Mouse (Mus musculus): Measurements from ENCODE around the gene Aldh1a3. TPM values are rescaled to one million over a fixed set of nuclear protein-coding genes. Genes with fewer than 3 reads are reported as not detected.

Aldh1a3 gene
- polyA plus RNA-seq, 1 experiment: 2.3 TPM

GRCm38 (mm10) chr7:66418981-66419380, 8.3 kb downstream of the Aldh1a3 start:
- DNase-seq (ENCODE audit: extremely low spot score in 1 of 2, low spot score in 1 of 2): no peak

- no peak for DNase-seq (ENCODE audit: extremely low spot score in 1 of 2, low spot score in 1 of 2)
Measured at GRCm38 (mm10) chr7:66416829-66417228, 10.5 kb downstream of the Aldh1a3 start.

GRCm38 (mm10) chr7:66413093-66413492, 14.2 kb downstream of the Aldh1a3 start:
- DNase-seq (ENCODE audit: extremely low spot score in 1 of 2, low spot score in 1 of 2): no peak

- peak in 1 of 2 experiments; percentile 43 for DNase-seq (ENCODE audit: extremely low spot score in 1 of 2, low spot score in 1 of 2)
Measured at GRCm38 (mm10) chr7:66409433-66409832, 17.9 kb downstream of the Aldh1a3 start.

GRCm38 (mm10) chr7:66406971-66407370, 20.3 kb downstream of the Aldh1a3 start:
- DNase-seq (ENCODE audit: extremely low spot score in 1 of 2, low spot score in 1 of 2): no peak

GRCm38 (mm10) chr7:66405951-66406721, 21.2 kb downstream of the Aldh1a3 start:
- DNase-seq (ENCODE audit: extremely low spot score in 1 of 2, low spot score in 1 of 2): no peak

- DNase-seq (ENCODE audit: extremely low spot score in 1 of 2, low spot score in 1 of 2): no peak
Measured at GRCm38 (mm10) chr7:66405541-66405940, 21.8 kb downstream of the Aldh1a3 start.

GRCm38 (mm10) chr7:66404802-66405201, 22.5 kb downstream of the Aldh1a3 start:
- DNase-seq (ENCODE audit: extremely low spot score in 1 of 2, low spot score in 1 of 2): no peak

GRCm38 (mm10) chr7:66404141-66404540, 23.2 kb downstream of the Aldh1a3 start:
- no peak for DNase-seq (ENCODE audit: extremely low spot score in 1 of 2, low spot score in 1 of 2)

GRCm38 (mm10) chr7:66402876-66403275, 24.4 kb downstream of the Aldh1a3 start:
- DNase-seq (ENCODE audit: extremely low spot score in 1 of 2, low spot score in 1 of 2): no peak

- DNase-seq (ENCODE audit: extremely low spot score in 1 of 2, low spot score in 1 of 2): no peak
Measured at GRCm38 (mm10) chr7:66401605-66402004, 25.7 kb downstream of the Aldh1a3 start.

- no peak for DNase-seq (ENCODE audit: extremely low spot score in 1 of 2, low spot score in 1 of 2)
Measured at GRCm38 (mm10) chr7:66397288-66397687, 30.0 kb downstream of the Aldh1a3 start.

- peak; percentile 19 to 82 for DNase-seq (ENCODE audit: extremely low spot score in 1 of 2, low spot score in 1 of 2)
Measured at GRCm38 (mm10) chr7:66388621-66389532, 38.4 kb downstream of the Aldh1a3 start.

- DNase-seq (ENCODE audit: extremely low spot score in 1 of 2, low spot score in 1 of 2): peak in 1 of 2 experiments; percentile 6
Measured at GRCm38 (mm10) chr7:66387813-66388521, 39.4 kb downstream of the Aldh1a3 start, which contains the start of gene Lrrk1. Gene Lrrk1, minus strand, starts transcription at chr7:66388350.

GRCm38 (mm10) chr7:66387419-66387812, 39.9 kb downstream of the Aldh1a3 start:
- no peak for DNase-seq (ENCODE audit: extremely low spot score in 1 of 2, low spot score in 1 of 2)

GRCm38 (mm10) chr7:66386411-66386810, 40.9 kb downstream of the Aldh1a3 start:
- DNase-seq (ENCODE audit: extremely low spot score in 1 of 2, low spot score in 1 of 2): no peak

GRCm38 (mm10) chr7:66385826-66386225, 41.5 kb downstream of the Aldh1a3 start:
- no peak for DNase-seq (ENCODE audit: extremely low spot score in 1 of 2, low spot score in 1 of 2)

GRCm38 (mm10) chr7:66384891-66385290, 42.4 kb downstream of the Aldh1a3 start:
- no peak for DNase-seq (ENCODE audit: extremely low spot score in 1 of 2, low spot score in 1 of 2)

GRCm38 (mm10) chr7:66384213-66384612, 43.1 kb downstream of the Aldh1a3 start:
- no peak for DNase-seq (ENCODE audit: extremely low spot score in 1 of 2, low spot score in 1 of 2)

GRCm38 (mm10) chr7:66376560-66376959, 50.8 kb downstream of the Aldh1a3 start:
- no peak for DNase-seq (ENCODE audit: extremely low spot score in 1 of 2, low spot score in 1 of 2)

GRCm38 (mm10) chr7:66375736-66376135, 51.6 kb downstream of the Aldh1a3 start:
- DNase-seq (ENCODE audit: extremely low spot score in 1 of 2, low spot score in 1 of 2): no peak

All from frontal cortex, adult 2 months (tissue).